Mouse (Mus musculus): ENCODE measurements around the gene Nt5c3b. TPM values are rescaled to one million over a fixed set of nuclear protein-coding genes. Genes with fewer than 3 reads are reported as not detected.
A peak's percentile ranks its signal among the peaks of the same experiment; 100 is the strongest.

Gene Nt5c3b
- polyA plus RNA-seq, 1 experiment from 2014 or later = 69.6 TPM

DNA sequence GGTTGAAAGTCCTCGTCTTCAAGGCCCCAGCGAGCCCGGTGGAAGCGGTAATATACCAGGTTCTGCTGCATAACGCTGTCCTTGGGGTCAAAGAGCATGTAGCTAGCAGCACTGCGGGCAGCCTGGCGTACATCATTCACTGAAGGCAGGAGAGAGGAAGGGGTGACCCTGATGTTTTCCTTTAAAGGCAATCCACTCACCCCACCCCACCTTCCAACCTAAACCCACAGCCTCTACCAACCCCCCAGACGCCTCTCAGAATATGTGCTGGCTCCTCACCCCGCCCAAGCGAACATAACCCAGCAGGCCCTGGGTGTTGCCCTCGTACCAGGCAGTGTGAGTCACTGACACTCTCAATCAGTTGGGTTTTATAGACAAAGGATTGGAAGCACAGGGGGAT is 29.9 kb downstream of the Nt5c3b start:
- Histone ChIP-seq H3K9me3 (ENCODE audit: control insufficient read depth, low read length) (no peaks in the 10 kb centered on the region), H3K27me3 (ENCODE audit: control insufficient read depth, insufficient read depth, low read length) (no peaks in the 10 kb centered on the region), H3K4me2 (replicated peaks; ENCODE audit: low read depth) (peak overlapping the region; percentile 79), H3K36me3 (ENCODE audit: control insufficient read depth, insufficient read depth, low read length) (no peaks in the 10 kb centered on the region; the same call in 1 of the 2 replicates), H3K4me3 (ENCODE audit: low read depth, low read length) (0 out of 2 replicates have a peak overlapping the region, but pooled peaks have one; percentile 12), H3K9ac (ENCODE audit: low read length) (peak overlapping the region; percentile 18; the same call in 1 of the 2 replicates), H3K4me1 (replicated peaks; ENCODE audit: control insufficient read depth, insufficient read depth) (peaks cover 7% of the 10 kb centered on the region; the same call in 1 of the 2 replicates), H3K27ac (replicated peaks) (peak overlapping the region; percentile 94)
- peak; percentile 75 for DNase-seq (ENCODE audit: low spot score)
- no peak for TF ChIP-seq CTCF (IDR thresholded peaks at IDR 0.05; ENCODE audit: low read depth)
- TF ChIP-seq EP300 (optimal IDR thresholded peaks at IDR 0.05) = no peak
- 46% methylated on average over 11 of the region's 11 CpGs for WGBS
- ATAC-seq (ENCODE audit: low FRiP score, low TSS enrichment) = peak; percentile 26; the same call in 1 of the 2 replicates

DNA sequence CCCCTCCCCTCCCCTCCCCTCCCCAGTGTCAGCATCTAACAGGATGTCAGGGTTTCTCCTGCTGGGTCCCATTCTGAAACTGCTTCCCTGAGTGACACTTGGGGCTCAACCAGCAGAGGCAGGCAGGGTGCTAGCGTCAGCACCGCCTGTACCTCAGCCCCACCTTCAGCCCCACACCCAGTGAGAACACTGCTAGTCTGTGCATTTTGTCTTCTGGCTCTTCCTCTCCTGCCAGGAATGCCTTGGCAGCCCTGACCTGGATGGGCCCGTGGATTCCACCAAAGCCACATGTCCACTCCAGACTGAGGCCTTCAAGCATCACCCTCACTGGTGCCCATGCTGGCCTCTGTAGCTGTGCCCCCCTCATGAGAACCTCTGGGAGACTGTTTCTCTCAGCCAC is 31.9 kb downstream of the Nt5c3b start:
- H3K9me3 ChIP-seq (ENCODE audit: control insufficient read depth, low read length) = no peaks in the 10 kb centered on the region
- H3K27ac ChIP-seq (replicated peaks) = no peak overlapping the region
- H3K36me3 ChIP-seq (ENCODE audit: control insufficient read depth, insufficient read depth, low read length) = no peaks in the 10 kb centered on the region; the same call in 1 of the 2 replicates
- no peak for TF ChIP-seq EP300 (optimal IDR thresholded peaks at IDR 0.05)
- no peak for TF ChIP-seq CTCF (IDR thresholded peaks at IDR 0.05; ENCODE audit: low read depth)
- H3K4me3 ChIP-seq (ENCODE audit: low read depth, low read length) = no peak overlapping the region
- no peak for ATAC-seq (ENCODE audit: low FRiP score, low TSS enrichment)
- no peak overlapping the region for H3K9ac ChIP-seq (ENCODE audit: low read length)
- H3K27me3 ChIP-seq (ENCODE audit: control insufficient read depth, insufficient read depth, low read length) = no peaks in the 10 kb centered on the region
- H3K4me1 ChIP-seq (replicated peaks; ENCODE audit: control insufficient read depth, insufficient read depth) = peaks cover 10% of the 10 kb centered on the region; the same call in 1 of the 2 replicates
- no peak for DNase-seq (ENCODE audit: low spot score)
- H3K4me2 ChIP-seq (replicated peaks; ENCODE audit: low read depth) = no peak overlapping the region
- WGBS = 58% methylated on average over 3 of the region's 3 CpGs

DNA sequence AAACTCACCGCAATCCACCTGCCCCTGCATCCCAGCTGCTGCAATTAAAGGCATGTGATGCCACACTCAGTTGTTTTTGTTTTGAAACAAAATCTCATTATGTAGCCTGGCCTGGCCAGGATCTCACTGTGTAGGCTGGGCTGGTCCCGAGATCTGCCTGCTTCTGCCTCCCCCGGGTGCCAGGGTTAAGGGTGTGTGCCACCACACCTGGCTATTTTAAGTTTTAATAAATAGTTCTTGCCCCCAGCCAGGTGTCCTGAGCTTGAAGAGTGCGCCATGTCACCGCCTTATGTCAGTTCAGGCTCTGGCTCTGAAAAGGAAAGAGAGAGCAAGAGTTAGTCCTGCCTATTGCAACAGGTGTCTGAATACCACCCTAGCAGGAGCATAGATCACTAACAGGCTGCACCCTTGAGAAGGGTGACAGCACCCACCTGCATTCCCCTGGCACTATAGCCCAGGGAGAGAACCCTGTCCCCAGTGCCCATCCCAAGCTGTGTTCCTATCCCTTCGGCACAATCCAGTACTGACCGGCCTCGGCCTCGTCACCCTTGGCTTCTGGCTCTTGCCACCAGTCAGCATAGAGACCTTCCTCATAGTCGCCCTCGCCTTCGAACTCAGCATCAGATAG is 32.7 kb downstream of the Nt5c3b start:
- Histone ChIP-seq H3K9me3 (ENCODE audit: control insufficient read depth, low read length) (no peaks in the 10 kb centered on the region), H3K9ac (ENCODE audit: low read length) (no peak overlapping the region), H3K36me3 (ENCODE audit: control insufficient read depth, insufficient read depth, low read length) (no peaks in the 10 kb centered on the region; the same call in 1 of the 2 replicates), H3K27me3 (ENCODE audit: control insufficient read depth, insufficient read depth, low read length) (no peaks in the 10 kb centered on the region), H3K4me2 (replicated peaks; ENCODE audit: low read depth) (no peak overlapping the region), H3K4me1 (replicated peaks; ENCODE audit: control insufficient read depth, insufficient read depth) (peaks cover 10% of the 10 kb centered on the region; the same call in 1 of the 2 replicates), H3K27ac (replicated peaks) (no peak overlapping the region), H3K4me3 (ENCODE audit: low read depth, low read length) (no peak overlapping the region)
- TF ChIP-seq EP300 (optimal IDR thresholded peaks at IDR 0.05) (no peak), CTCF (IDR thresholded peaks at IDR 0.05; ENCODE audit: low read depth) (no peak)
- WGBS = 91% methylated on average over 12 of the region's 12 CpGs
- DNase-seq (ENCODE audit: low spot score) (no peak), ATAC-seq (ENCODE audit: low FRiP score, low TSS enrichment) (no peak)

DNA sequence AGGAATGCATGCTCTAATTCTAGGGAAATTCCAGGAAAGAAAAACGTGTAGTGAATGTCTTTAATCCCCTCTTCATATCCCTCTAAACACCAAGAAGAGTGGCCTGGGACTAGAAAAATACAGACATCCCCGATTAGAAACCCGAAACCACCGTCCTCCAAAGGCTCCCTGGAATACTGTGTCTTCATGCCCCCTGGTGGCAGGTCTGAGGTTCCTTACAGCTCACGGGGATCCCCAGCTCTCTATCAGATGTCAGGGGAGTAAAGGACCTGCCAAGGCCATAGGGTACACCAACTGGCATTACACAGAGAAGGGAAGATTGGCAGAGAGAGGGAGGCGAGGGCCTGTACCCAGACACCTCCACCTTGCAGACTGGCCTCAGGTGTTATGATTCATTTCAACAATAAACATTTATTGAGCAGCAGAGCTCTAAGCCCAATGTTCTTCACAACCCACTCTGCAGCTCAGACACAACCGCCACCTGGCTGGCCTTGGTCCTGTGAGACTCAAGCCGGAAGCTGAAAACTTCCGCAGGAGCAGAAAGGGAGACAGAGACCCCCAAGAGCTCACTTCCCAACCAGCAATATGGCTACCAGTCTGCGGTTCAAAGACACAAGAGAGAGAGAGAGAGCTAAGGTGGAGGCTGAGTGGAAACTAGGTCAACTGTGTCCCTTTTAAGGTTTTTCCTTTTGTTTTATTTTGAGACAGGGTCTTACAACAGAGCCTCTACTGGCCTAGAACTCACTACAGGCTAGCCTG is 33.4 kb downstream of the Nt5c3b start:
- H3K27me3 ChIP-seq (ENCODE audit: control insufficient read depth, insufficient read depth, low read length) = no peaks in the 10 kb centered on the region
- no peak for TF ChIP-seq EP300 (optimal IDR thresholded peaks at IDR 0.05)
- TF ChIP-seq CTCF (IDR thresholded peaks at IDR 0.05; ENCODE audit: low read depth) = peak; percentile 92
- no peak overlapping the region for H3K4me2 ChIP-seq (replicated peaks; ENCODE audit: low read depth)
- H3K4me1 ChIP-seq (replicated peaks; ENCODE audit: control insufficient read depth, insufficient read depth) = peaks cover 10% of the 10 kb centered on the region
- 34% methylated on average over 10 of the region's 10 CpGs for WGBS
- no peaks in the 10 kb centered on the region; the same call in 1 of the 2 replicates for H3K36me3 ChIP-seq (ENCODE audit: control insufficient read depth, insufficient read depth, low read length)
- DNase-seq (ENCODE audit: low spot score) (peak; percentile 80), ATAC-seq (ENCODE audit: low FRiP score, low TSS enrichment) (peak; percentile 64)
- no peak overlapping the region for H3K4me3 ChIP-seq (ENCODE audit: low read depth, low read length)
- peak overlapping the region; percentile 40; the same call in 1 of the 2 replicates for H3K27ac ChIP-seq (replicated peaks)
- no peaks in the 10 kb centered on the region for H3K9me3 ChIP-seq (ENCODE audit: control insufficient read depth, low read length)
- no peak overlapping the region for H3K9ac ChIP-seq (ENCODE audit: low read length)

DNA sequence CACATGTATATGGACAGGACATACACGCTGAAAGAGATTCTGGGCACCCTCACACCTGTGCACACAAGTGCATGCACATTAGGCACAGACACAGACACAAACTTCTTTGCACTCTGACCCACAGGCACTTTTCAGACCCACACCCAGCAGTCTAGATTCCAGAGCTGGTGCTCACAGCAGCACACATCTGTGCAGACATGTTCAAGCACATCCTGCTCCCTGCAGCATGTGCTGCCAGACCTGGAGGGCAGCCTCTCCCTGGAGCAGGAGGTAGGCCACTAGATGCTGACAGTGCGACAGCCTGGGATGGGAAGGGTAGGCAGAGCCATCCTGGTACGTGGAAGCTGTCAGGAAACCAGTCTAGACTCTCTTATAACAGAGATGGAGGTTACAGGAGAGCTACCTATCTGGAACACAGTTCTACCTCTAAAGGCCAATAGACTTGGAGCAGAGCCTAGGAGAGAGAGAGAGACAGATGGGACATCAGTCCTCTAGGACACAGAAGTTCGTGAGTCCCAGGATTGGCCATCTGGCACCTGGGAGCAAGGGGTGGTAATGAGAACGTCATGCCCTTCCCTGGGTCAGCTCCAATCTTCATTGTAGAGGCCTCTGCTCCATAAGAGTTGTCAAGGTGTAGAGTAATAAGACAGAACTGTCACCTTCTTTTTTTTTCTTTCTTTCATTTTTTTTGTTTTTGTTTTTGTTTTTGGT is 34.5 kb downstream of the Nt5c3b start:
- peaks cover 12% of the 10 kb centered on the region for H3K4me1 ChIP-seq (replicated peaks; ENCODE audit: control insufficient read depth, insufficient read depth)
- no peak for DNase-seq (ENCODE audit: low spot score)
- WGBS = 65% methylated on average over 5 of the region's 5 CpGs
- H3K27me3 ChIP-seq (ENCODE audit: control insufficient read depth, insufficient read depth, low read length) = no peaks in the 10 kb centered on the region
- H3K4me2 ChIP-seq (replicated peaks; ENCODE audit: low read depth) = no peak overlapping the region
- H3K4me3 ChIP-seq (ENCODE audit: low read depth, low read length) = no peak overlapping the region
- TF ChIP-seq EP300 (optimal IDR thresholded peaks at IDR 0.05) = no peak
- TF ChIP-seq CTCF (IDR thresholded peaks at IDR 0.05; ENCODE audit: low read depth) = no peak
- H3K9me3 ChIP-seq (ENCODE audit: control insufficient read depth, low read length) = no peaks in the 10 kb centered on the region
- no peak for ATAC-seq (ENCODE audit: low FRiP score, low TSS enrichment)
- peak overlapping the region; percentile 80 for H3K27ac ChIP-seq (replicated peaks)
- H3K9ac ChIP-seq (ENCODE audit: low read length) = no peak overlapping the region
- no peaks in the 10 kb centered on the region; the same call in 1 of the 2 replicates for H3K36me3 ChIP-seq (ENCODE audit: control insufficient read depth, insufficient read depth, low read length)
